12 mouse cellular contexts compared by ENCODE assay signal in genomic region chr3:85664591-85665171, GRCm38 (mm10).
A peak's percentile ranks its signal among the peaks of the same experiment; 100 is the strongest.
DNase-seq lines count a peak whose midpoint lies in the region; ATAC-seq lines count a peak whose summit lies in the region.
"Had no signal": no experiment of that assay in that cellular context is flagged by ENCODE, and none has a peak within 500 bp of the region (broad histone marks: within the 10 kb centered on the region; RNA-seq: fewer than 3 reads in every experiment).

No protein-coding gene starts in this region.

- H3K4me3 ChIP-seq in liver, embryonic 12.5 days: no peak overlapping the region
- H3K4me3 ChIP-seq: forebrain, embryonic 10.5 days; hindbrain, embryonic 13.5 days; liver, embryonic 15.5 days had no signal

- H3K4me1 ChIP-seq in liver, embryonic 12.5 days: no peaks in the 10 kb centered on the region
- H3K4me1 ChIP-seq: forebrain, embryonic 10.5 days; hindbrain, embryonic 13.5 days; liver, embryonic 15.5 days had no signal

- H3K27ac ChIP-seq in liver, embryonic 12.5 days: no peak overlapping the region
- H3K27ac ChIP-seq: forebrain, embryonic 10.5 days; hindbrain, embryonic 13.5 days; liver, embryonic 15.5 days; macrophage had no signal

- H3K9me3 ChIP-seq in liver, embryonic 12.5 days (replicated peaks): no peaks in the 10 kb centered on the region
- H3K9me3 ChIP-seq: forebrain, embryonic 10.5 days; hindbrain, embryonic 13.5 days; liver, embryonic 15.5 days had no signal

- intact Hi-C loops in left cerebral cortex, postnatal 4 days (cut with DNase I): no loop called here
- intact Hi-C loops in gastrocnemius, postnatal 14 days (cut with DNase I; ENCODE audit: low total_unique reads): loop anchor here (2.0 kb wide), 1 partner anchor 76 kb away; no protein-coding TSS in a partner anchor

- H3K36me3 ChIP-seq in liver, embryonic 12.5 days: no peaks in the 10 kb centered on the region
- H3K36me3 ChIP-seq: forebrain, embryonic 10.5 days; hindbrain, embryonic 13.5 days; liver, embryonic 15.5 days had no signal

- ATAC-seq in cerebellum, adult (ENCODE audit: insufficient number of reproducible peaks, low FRiP score, low TSS enrichment): peak; percentile 49
- no peak for ATAC-seq in liver, embryonic 12.5 days

- no peak for DNase-seq in cerebellum, postnatal 4 days (ENCODE audit: low spot score in 2 of 2)
- peak; percentile 50 for DNase-seq in left cerebral cortex, adult 11 months (ENCODE audit: low spot score)
- no peak for DNase-seq in left cerebral cortex, postnatal 4 days
- peak; percentile 63 to 69 for DNase-seq in left cerebral cortex, adult 18-20 months (ENCODE audit: low spot score in 2 of 2)
- peak; percentile 84 for DNase-seq in telencephalon, adult 2 months (ENCODE audit: low read depth, low spot score)
- DNase-seq in gastrocnemius, postnatal 14 days: no peak

- no peak overlapping the region for H3K9ac ChIP-seq in liver, embryonic 12.5 days
- H3K9ac ChIP-seq: hindbrain, embryonic 13.5 days; liver, embryonic 15.5 days had no signal

- no peak overlapping the region for H3K4me2 ChIP-seq in liver, embryonic 12.5 days
- H3K4me2 ChIP-seq: hindbrain, embryonic 13.5 days; liver, embryonic 15.5 days had no signal

- peaks cover 7% of the 10 kb centered on the region; the same call in 1 of the 2 replicates for H3K27me3 ChIP-seq in liver, embryonic 12.5 days (replicated peaks)
- H3K27me3 ChIP-seq: hindbrain, embryonic 13.5 days; liver, embryonic 15.5 days had no signal

- 71% methylated on average over 10 of the region's 10 CpGs for WGBS in liver, embryonic 12.5 days (ENCODE audit: insufficient replicate concordance)

Comparison
In these comparisons a context has a peak if more than half of its experiments do, and no peak if none do; other contexts are left out.
1. DNase-seq: peak in left cerebral cortex, adult 11 months (single experiment), left cerebral cortex, adult 18-20 months (2 of 2) and telencephalon, adult 2 months (single experiment); none in cerebellum, postnatal 4 days (0 of 2), left cerebral cortex, postnatal 4 days (single experiment) and gastrocnemius, postnatal 14 days (single experiment).